Mouse (Mus musculus) midbrain, postnatal 0 days (tissue): ENCODE results near the gene Prr7. TPM values are rescaled to one million over a fixed set of nuclear protein-coding genes. Genes with fewer than 3 reads are reported as not detected.
A peak's percentile ranks its signal among the peaks of the same experiment; 100 is the strongest.

Source experiments
- ATAC-seq: fragments of 200-750 bp; cut with Nextera tagmentation; 2 replicates; pipeline ENCODE4 v1.8.0; 2017; ENCODE audit warnings: moderate number of reproducible peaks, mild to moderate bottlenecking, moderate TSS enrichment, moderate library complexity; ENCODE audit not compliant: low FRiP score
- DNase-seq: peaks from one replicate; pipeline ENCODE4 v3.0.0-alpha.2; 2015; ENCODE audit warnings: low spot score
- H3K27ac ChIP-seq: fragments of 300-500 bp; sonication (generic); 2 replicates; pipeline ENCODE4 v1.5.1; 2014; ENCODE audit warnings: low read depth, mild to moderate bottlenecking, low read length, mixed read lengths
- H3K27me3 ChIP-seq: fragments of 300-500 bp; sonication (generic); 2 replicates; pipeline ENCODE4 v1.6.1; 2014; ENCODE audit warnings: low read length, control low read depth, mixed read lengths; ENCODE audit not compliant: insufficient read depth
- H3K36me3 ChIP-seq: fragments of 300-500 bp; sonication (generic); 2 replicates; pipeline ENCODE4 v1.6.1; 2014; ENCODE audit warnings: low read length, control low read depth, mixed read lengths; ENCODE audit not compliant: insufficient read depth
- H3K4me1 ChIP-seq: fragments of 300-500 bp; sonication (generic); 2 replicates; pipeline ENCODE4 v1.6.1; 2014; ENCODE audit warnings: mild to moderate bottlenecking, control low read depth, antibody characterized with exemption, low read length, mixed read lengths; ENCODE audit not compliant: insufficient read depth
- H3K4me2 ChIP-seq: fragments of 300-500 bp; sonication (generic); 2 replicates; pipeline ENCODE4 v1.6.1; 2014; ENCODE audit warnings: low read depth, mild to moderate bottlenecking, low read length, mixed read lengths; ENCODE audit not compliant: poor library complexity, severe bottlenecking
- H3K4me3 ChIP-seq: fragments of 300-500 bp; sonication (generic); 2 replicates; pipeline ENCODE4 v1.5.1; 2014; ENCODE audit warnings: low read depth, mild to moderate bottlenecking, low read length, moderate library complexity
- H3K9ac ChIP-seq: fragments of 300-500 bp; sonication (generic); replicated peaks from 2 replicates; pipeline ENCODE4 v1.6.1; 2014; ENCODE audit warnings: mild to moderate bottlenecking, low read length, moderate library complexity, mixed read lengths; ENCODE audit not compliant: poor library complexity, severe bottlenecking
- H3K9me3 ChIP-seq: fragments of 300-500 bp; sonication (generic); 2 replicates; pipeline ENCODE4 v1.6.1; 2016; ENCODE audit warnings: low read length, control low read depth
- CTCF ChIP-seq: IDR thresholded peaks from 2 replicates; pipeline ENCODE4 v1.5.1; 2016; ENCODE audit warnings: antibody characterized with exemption, mild to moderate bottlenecking
- WGBS: fragments of 180-500 bp; shearing (Covaris S2); extraction: QIAGEN DNeasy Blood & Tissue Kit; methylation state at CpG from one replicate; pipeline ENCODE4 v1.1.7; 2014; 5-methylcytosine and 5-hydroxymethylcytosine counted together
- polyA plus RNA-seq: library from polyadenylated mRNA; unstranded; fragments of >200 nt; fragmentation: Nextera tagmentation; extraction: Ambion mirVana; gene quantifications from 2 replicates; pipeline ENCODE4 v1.2.1, GENCODE M21; 2015
- total RNA-seq: library from RNA; depleted of rRNA; stranded (reverse); fragments of >200 nt; gene quantifications from 2 replicates; pipeline ENCODE4 v1.2.3, GENCODE M21; 2014

The Prr7 gene
- total and polyA plus RNA-seq, 2 experiments from 2014 or later, result 8.1 to 131 TPM

DNA sequence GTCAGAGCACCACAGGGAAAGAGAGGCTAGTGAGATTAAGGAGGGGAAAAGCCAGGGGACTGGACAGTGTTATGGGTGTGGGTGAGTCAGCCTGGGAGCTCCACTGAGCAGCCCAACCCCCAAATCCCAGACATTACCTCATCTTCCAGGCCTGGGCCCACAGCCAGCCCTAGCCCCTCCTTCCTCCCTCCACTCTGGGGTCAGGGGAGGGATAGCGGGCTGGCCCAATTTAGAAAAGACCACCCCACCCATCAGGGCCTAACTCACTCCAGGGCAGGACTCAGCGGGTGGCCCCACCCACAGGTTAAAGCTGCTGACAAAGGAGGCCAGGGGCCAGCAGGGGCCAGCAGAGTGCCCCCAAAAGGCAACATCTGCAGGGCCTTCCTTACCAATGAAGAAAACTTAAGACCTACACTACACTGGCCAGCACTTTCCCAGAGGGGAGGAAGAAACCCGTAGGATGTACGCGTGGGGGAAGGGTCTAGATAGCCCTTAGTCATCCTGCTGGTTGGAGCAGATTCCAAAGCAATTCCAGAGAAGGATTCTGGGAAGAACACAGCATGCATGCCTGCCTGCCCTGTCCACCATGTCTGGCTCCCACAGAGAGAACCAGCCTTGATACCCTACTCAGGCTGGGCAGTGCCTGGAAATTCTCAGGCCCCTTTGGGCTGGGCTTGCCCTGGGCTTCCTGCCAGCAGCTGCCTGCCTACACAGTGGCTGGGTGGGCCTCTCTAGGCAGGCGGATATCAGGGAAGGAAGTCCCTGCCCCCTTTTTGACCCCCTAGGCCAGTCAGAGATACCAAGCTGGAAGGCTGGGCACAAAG lies 46.8 kb downstream of the Prr7 start:
- Histone ChIP-seq H3K36me3 (peaks cover 35% of the 10 kb centered on the region), H3K9me3 (no peaks in the 10 kb centered on the region), H3K4me3 (no peak overlapping the region), H3K27ac (no peak overlapping the region; the same call in 1 of the 2 replicates), H3K4me2 (0 out of 2 replicates have a peak overlapping the region, but pooled peaks have one; percentile 95), H3K4me1 (peaks cover 19% of the 10 kb centered on the region), H3K9ac (peak overlapping the region; percentile 40), H3K27me3 (no peaks in the 10 kb centered on the region)
- no peak for ATAC-seq
- TF ChIP-seq CTCF, result no peak
- WGBS, result 21% methylated on average over 6 of the region's 6 CpGs
- DNase-seq, result no peak

DNA sequence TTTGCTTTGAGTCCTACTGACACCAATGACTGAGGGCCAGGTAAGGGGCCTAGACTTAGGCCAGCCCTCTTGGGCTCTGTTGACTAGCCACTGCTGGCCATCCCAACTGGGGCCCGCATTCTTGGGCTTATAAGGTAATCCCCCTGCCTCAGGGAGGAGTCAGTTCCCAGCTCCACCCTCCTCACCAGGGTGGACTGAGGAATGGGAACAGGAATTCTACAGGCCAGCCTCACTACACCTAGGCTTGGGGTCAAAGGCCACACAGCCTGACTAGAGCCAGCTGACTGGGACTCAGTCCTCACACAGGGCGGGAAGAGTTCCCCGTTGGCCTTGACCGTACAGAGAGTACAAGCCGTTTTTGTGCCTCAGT lies 47.4 kb downstream of the Prr7 start:
- 0 out of 2 replicates have a peak overlapping the region, but pooled peaks have one; percentile 78 for H3K4me3 ChIP-seq
- no peak for DNase-seq

DNA sequence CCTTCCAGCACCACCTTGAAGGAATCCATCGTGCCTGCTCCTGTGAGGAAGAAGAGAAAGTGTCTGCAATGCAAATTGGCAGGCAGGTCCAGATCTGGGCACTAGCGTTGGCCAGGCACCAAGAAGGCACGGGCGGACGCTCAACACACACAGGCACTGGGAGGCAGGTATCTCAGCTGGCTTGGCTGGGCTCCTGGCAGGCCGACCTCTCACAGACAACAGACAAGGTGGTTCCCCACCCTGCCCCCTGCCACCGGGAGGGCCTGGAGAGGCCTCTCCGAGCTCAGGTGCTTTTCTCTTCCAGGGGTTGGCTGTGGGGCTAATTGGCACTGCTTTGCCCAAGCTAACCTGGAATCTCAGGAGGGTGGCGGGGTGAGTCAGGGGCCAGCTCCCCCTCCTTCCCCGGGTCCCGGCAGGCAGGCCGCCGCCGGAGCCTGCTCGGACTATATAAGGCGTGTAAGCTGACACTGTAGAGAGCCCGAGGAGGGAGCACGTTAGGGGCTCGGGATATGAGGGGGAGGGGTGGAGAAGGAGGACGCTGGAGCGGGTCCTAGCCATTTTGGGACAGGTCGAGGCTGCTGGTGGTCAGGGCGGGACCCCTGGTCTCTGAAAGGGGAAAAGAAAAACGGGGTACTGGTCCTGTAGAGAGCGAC lies 48.4 kb downstream of the Prr7 start:
- Histone ChIP-seq H3K27ac (peak overlapping the region; percentile 78), H3K9ac (peak overlapping the region; percentile 90), H3K9me3 (no peaks in the 10 kb centered on the region), H3K27me3 (no peaks in the 10 kb centered on the region), H3K36me3 (peaks cover 19% of the 10 kb centered on the region), H3K4me3 (peak overlapping the region; percentile 78), H3K4me2 (peak overlapping the region; percentile 95), H3K4me1 (peaks cover 21% of the 10 kb centered on the region)
- ATAC-seq, result peak; percentile 55; the same call in 1 of the 2 replicates
- WGBS, result 1% methylated on average over 23 of the region's 25 CpGs
- DNase-seq, result no peak
- no peak for TF ChIP-seq CTCF

More for the DNA sequence above, 47.4 kb downstream of the Prr7 start:
- no peak for TF ChIP-seq CTCF
- H3K4me1 ChIP-seq, result peaks cover 19% of the 10 kb centered on the region
- peak overlapping the region; percentile 40 for H3K9ac ChIP-seq
- ATAC-seq, result no peak
- H3K27me3 ChIP-seq, result no peaks in the 10 kb centered on the region
- peaks cover 29% of the 10 kb centered on the region for H3K36me3 ChIP-seq
- 36% methylated on average over 5 of the region's 5 CpGs for WGBS
- H3K9me3 ChIP-seq, result no peaks in the 10 kb centered on the region
- H3K4me2 ChIP-seq, result peak overlapping the region; percentile 95
- no peak overlapping the region for H3K27ac ChIP-seq

DNA sequence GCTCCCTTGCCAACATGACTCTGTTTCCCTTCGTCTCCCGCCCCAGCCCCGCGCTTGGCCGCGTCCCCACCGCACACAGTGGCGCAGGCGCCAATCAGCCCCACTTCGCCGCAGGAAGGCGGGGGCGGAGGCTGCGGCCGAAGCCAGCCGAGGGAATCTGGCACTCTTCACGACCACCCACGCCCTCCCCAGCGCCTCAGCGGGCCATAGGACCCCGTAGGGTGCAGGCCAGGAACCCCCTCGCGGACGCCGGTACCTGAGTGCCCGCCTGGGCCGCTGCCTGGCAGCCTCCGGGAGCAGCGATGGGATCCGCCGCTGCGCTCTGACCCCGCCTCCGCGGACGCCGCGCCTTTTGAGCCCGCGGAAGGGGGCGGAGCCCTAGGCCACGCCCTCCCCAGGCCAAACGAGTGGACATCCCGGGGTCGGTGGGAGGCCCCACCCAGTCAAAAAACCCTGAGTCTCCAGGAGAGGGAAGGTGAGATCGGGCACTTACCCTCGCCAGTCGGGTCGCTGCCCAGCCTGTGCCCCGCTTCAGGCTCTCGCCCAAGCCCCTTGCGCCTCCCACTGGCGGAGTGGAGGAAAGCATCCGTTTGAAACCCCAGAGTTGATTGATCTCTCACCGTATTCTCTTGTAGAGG lies 49.2 kb downstream of the Prr7 start, which contains the start of gene Pdlim7:
Pdlim7 (minus strand) TSS at position 566 of the 638 bp plus-strand sequence.
- Histone ChIP-seq H3K9me3 (no peaks in the 10 kb centered on the region), H3K9ac (peak within 1 kb of the TSS; percentile 90), H3K4me3 (peak within 1 kb of the TSS; percentile 78), H3K4me1 (peaks cover 21% of the 10 kb centered on the region), H3K27ac (peak within 1 kb of the TSS; percentile 78), H3K27me3 (no peaks in the 10 kb centered on the region), H3K4me2 (peak within 1 kb of the TSS; percentile 95), H3K36me3 (peaks cover 12% of the 10 kb centered on the region)
- DNase-seq (peak; percentile 81), ATAC-seq (peak; percentile 82)
- WGBS, result under 1% methylated on average over 54 of the region's 55 CpGs
- peak; percentile 90 for TF ChIP-seq CTCF

DNA sequence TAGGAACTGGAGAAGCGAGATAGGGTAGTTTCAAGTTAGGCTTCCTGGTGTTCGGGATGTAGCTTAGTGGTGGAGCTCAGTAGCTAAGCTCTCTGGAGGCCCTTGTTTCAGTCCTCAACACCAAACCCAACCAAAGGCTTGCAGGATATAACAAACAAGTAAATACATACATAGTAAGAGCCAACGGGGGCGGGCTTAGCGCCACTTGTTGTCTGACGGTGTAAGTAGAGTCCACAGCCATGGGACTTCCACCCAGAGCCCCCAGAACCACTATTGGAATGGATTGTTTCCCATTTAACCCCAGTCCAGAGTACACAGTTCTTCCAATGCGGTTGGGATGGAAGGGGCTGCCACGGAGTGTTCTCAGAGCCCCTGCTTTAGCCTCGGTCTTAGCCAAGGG lies 49.8 kb downstream of the Prr7 start:
- DNase-seq (no peak), ATAC-seq (no peak)
- H3K36me3 ChIP-seq, result peaks cover 7% of the 10 kb centered on the region
- no peak for TF ChIP-seq CTCF
- H3K9ac ChIP-seq, result no peak overlapping the region
- no peak overlapping the region for H3K27ac ChIP-seq
- H3K4me2 ChIP-seq, result peak overlapping the region; percentile 95
- WGBS, result 42% methylated on average over 9 of the region's 9 CpGs
- peak overlapping the region; percentile 78 for H3K4me3 ChIP-seq
- no peaks in the 10 kb centered on the region for H3K27me3 ChIP-seq
- peaks cover 21% of the 10 kb centered on the region for H3K4me1 ChIP-seq
- no peaks in the 10 kb centered on the region for H3K9me3 ChIP-seq
